In genomic region chr2:157768682-157769429, GRCm38 (mm10) we compare ENCODE assay signal across 12 mouse cellular contexts. TPM values are rescaled to one million over a fixed set of nuclear protein-coding genes. Genes with fewer than 3 reads are reported as not detected.
DNase-seq lines count a peak whose midpoint lies in the region; ATAC-seq and TF ChIP-seq lines count a peak whose summit lies in the region.
"Had no signal": no experiment of that assay in that cellular context is flagged by ENCODE, and none has a peak within 500 bp of the region (broad histone marks: within the 10 kb centered on the region; RNA-seq: fewer than 3 reads in every experiment).

No protein-coding gene starts in this region.

- no peak for TF ChIP-seq CTCF in lung, embryonic 14.5 days (IDR thresholded peaks at IDR 0.05; ENCODE audit: low read depth)
- no peak for TF ChIP-seq CTCF in midbrain, postnatal 0 days (IDR thresholded peaks at IDR 0.05)

- H3K4me1 ChIP-seq in kidney, embryonic 15.5 days, result peaks cover 11% of the 10 kb centered on the region
- H3K4me1 ChIP-seq in kidney, embryonic 14.5 days (ENCODE audit: control insufficient read depth, insufficient read depth, low read length), result peaks cover 12% of the 10 kb centered on the region; the same call in 1 of the 2 replicates
- H3K4me1 ChIP-seq in embryonic facial prominence, embryonic 12.5 days, result peaks cover 37% of the 10 kb centered on the region
- H3K4me1 ChIP-seq in lung, embryonic 14.5 days (ENCODE audit: insufficient read depth), result peaks cover 2% of the 10 kb centered on the region; the same call in 1 of the 2 replicates
- H3K4me1 ChIP-seq in midbrain, postnatal 0 days (ENCODE audit: insufficient read depth, low read length), result peaks cover 17% of the 10 kb centered on the region
- H3K4me1 ChIP-seq in intestine, embryonic 15.5 days (replicated peaks), result 0 out of 2 replicates have a peak, but pooled peaks cover 2% of the 10 kb centered on the region

- H3K27me3 ChIP-seq in kidney, embryonic 15.5 days, result no peaks in the 10 kb centered on the region
- no peaks in the 10 kb centered on the region for H3K27me3 ChIP-seq in kidney, embryonic 14.5 days (ENCODE audit: control insufficient read depth, insufficient read depth, low read length)
- H3K27me3 ChIP-seq in embryonic facial prominence, embryonic 12.5 days, result no peaks in the 10 kb centered on the region
- H3K27me3 ChIP-seq in lung, embryonic 14.5 days (ENCODE audit: insufficient read depth, low read length), result no peaks in the 10 kb centered on the region
- no peaks in the 10 kb centered on the region for H3K27me3 ChIP-seq in midbrain, postnatal 0 days (ENCODE audit: insufficient read depth, low read length)
- H3K27me3 ChIP-seq in intestine, embryonic 15.5 days (replicated peaks), result no peaks in the 10 kb centered on the region

- H3K27ac ChIP-seq in kidney, embryonic 15.5 days, result peak overlapping the region; percentile 13; the same call in 1 of the 2 replicates
- no peak overlapping the region for H3K27ac ChIP-seq in kidney, embryonic 14.5 days (ENCODE audit: low read depth, low read length)
- H3K27ac ChIP-seq in embryonic facial prominence, embryonic 12.5 days, result peak overlapping the region; percentile 82
- no peak overlapping the region for H3K27ac ChIP-seq in lung, embryonic 14.5 days (ENCODE audit: low read depth)
- no peak overlapping the region for H3K27ac ChIP-seq in midbrain, postnatal 0 days (ENCODE audit: low read depth, low read length)
- H3K27ac ChIP-seq in intestine, embryonic 15.5 days, result no peak overlapping the region
- H3K27ac ChIP-seq: left cerebral cortex, adult 2 months had no signal

- peak; percentile 49 for DNase-seq in lung, embryonic 14.5 days
- DNase-seq in midbrain, postnatal 0 days (ENCODE audit: low spot score), result peak; percentile 28
- DNase-seq in frontal cortex, postnatal 25 days (ENCODE audit: low spot score in 2 of 2), result no peak
- DNase-seq in layer of hippocampus, postnatal 36 days, result no peak
- DNase-seq: adrenal gland, adult 8-10 months; right cerebral cortex, postnatal 4 days; thymus, postnatal 25 days had no signal

- no peaks in the 10 kb centered on the region for H3K36me3 ChIP-seq in kidney, embryonic 15.5 days
- H3K36me3 ChIP-seq in kidney, embryonic 14.5 days (ENCODE audit: control insufficient read depth, insufficient read depth, low read length), result no peaks in the 10 kb centered on the region
- H3K36me3 ChIP-seq in embryonic facial prominence, embryonic 12.5 days, result no peaks in the 10 kb centered on the region
- no peaks in the 10 kb centered on the region for H3K36me3 ChIP-seq in lung, embryonic 14.5 days (ENCODE audit: insufficient read depth)
- no peaks in the 10 kb centered on the region for H3K36me3 ChIP-seq in midbrain, postnatal 0 days (ENCODE audit: insufficient read depth, low read length)
- H3K36me3 ChIP-seq in intestine, embryonic 15.5 days, result no peaks in the 10 kb centered on the region

- WGBS in kidney, embryonic 15.5 days, result 27% methylated on average over 10 of the region's 10 CpGs
- WGBS in kidney, embryonic 14.5 days, result 24% methylated on average over 10 of the region's 10 CpGs
- 19% methylated on average over 10 of the region's 10 CpGs for WGBS in embryonic facial prominence, embryonic 12.5 days
- 30% methylated on average over 10 of the region's 10 CpGs for WGBS in lung, embryonic 14.5 days
- 22% methylated on average over 10 of the region's 10 CpGs for WGBS in midbrain, postnatal 0 days
- 30% methylated on average over 10 of the region's 10 CpGs for WGBS in intestine, embryonic 15.5 days

- H3K4me3 ChIP-seq in kidney, embryonic 15.5 days (replicated peaks), result no peak overlapping the region
- H3K4me3 ChIP-seq in kidney, embryonic 14.5 days (ENCODE audit: low read length), result no peak overlapping the region
- no peak overlapping the region for H3K4me3 ChIP-seq in embryonic facial prominence, embryonic 12.5 days
- no peak overlapping the region for H3K4me3 ChIP-seq in lung, embryonic 14.5 days (ENCODE audit: low read depth, low read length)
- H3K4me3 ChIP-seq in midbrain, postnatal 0 days (ENCODE audit: low read depth, low read length), result no peak overlapping the region
- H3K4me3 ChIP-seq in intestine, embryonic 15.5 days (replicated peaks), result no peak overlapping the region
- H3K4me3 ChIP-seq: left cerebral cortex, adult 2 months had no signal

- no peaks in the 10 kb centered on the region for H3K9me3 ChIP-seq in kidney, embryonic 15.5 days (replicated peaks)
- no peaks in the 10 kb centered on the region for H3K9me3 ChIP-seq in kidney, embryonic 14.5 days (ENCODE audit: control insufficient read depth, low read length)
- no peaks in the 10 kb centered on the region for H3K9me3 ChIP-seq in embryonic facial prominence, embryonic 12.5 days
- H3K9me3 ChIP-seq in lung, embryonic 14.5 days (ENCODE audit: low read depth, low read length), result no peaks in the 10 kb centered on the region
- no peaks in the 10 kb centered on the region for H3K9me3 ChIP-seq in midbrain, postnatal 0 days (ENCODE audit: low read length)
- H3K9me3 ChIP-seq in intestine, embryonic 15.5 days, result no peaks in the 10 kb centered on the region

- peak overlapping the region; percentile 26; the same call in 1 of the 2 replicates for H3K9ac ChIP-seq in kidney, embryonic 15.5 days
- H3K9ac ChIP-seq in kidney, embryonic 14.5 days (ENCODE audit: low read depth, low read length), result no peak overlapping the region
- H3K9ac ChIP-seq in embryonic facial prominence, embryonic 12.5 days, result no peak overlapping the region
- 0 out of 2 replicates have a peak overlapping the region, but pooled peaks have one; percentile 6 for H3K9ac ChIP-seq in lung, embryonic 14.5 days
- no peak overlapping the region for H3K9ac ChIP-seq in midbrain, postnatal 0 days (replicated peaks; ENCODE audit: low read length, poor library complexity, severe bottlenecking)
- no peak overlapping the region for H3K9ac ChIP-seq in intestine, embryonic 15.5 days

- no peak for ATAC-seq in kidney, embryonic 15.5 days (replicated peaks; ENCODE audit: low FRiP score)
- no peak for ATAC-seq in kidney, embryonic 14.5 days (ENCODE audit: low FRiP score, low TSS enrichment)
- ATAC-seq in embryonic facial prominence, embryonic 12.5 days (ENCODE audit: insufficient number of reproducible peaks, insufficient read depth, low FRiP score, low TSS enrichment), result 0 out of 2 replicates have a peak, but pooled peaks have one; percentile 35
- ATAC-seq in lung, embryonic 14.5 days (ENCODE audit: insufficient read depth), result peak; percentile 66; the same call in 1 of the 2 replicates
- no peak for ATAC-seq in midbrain, postnatal 0 days (ENCODE audit: low FRiP score)
- no peak for ATAC-seq in intestine, embryonic 15.5 days

- no peak overlapping the region for H3K4me2 ChIP-seq in kidney, embryonic 15.5 days
- H3K4me2 ChIP-seq in kidney, embryonic 14.5 days (replicated peaks; ENCODE audit: low read depth, low read length), result no peak overlapping the region
- H3K4me2 ChIP-seq in embryonic facial prominence, embryonic 12.5 days (replicated peaks), result no peak overlapping the region
- no peak overlapping the region for H3K4me2 ChIP-seq in lung, embryonic 14.5 days
- H3K4me2 ChIP-seq in midbrain, postnatal 0 days (ENCODE audit: low read depth, low read length, poor library complexity, severe bottlenecking), result no peak overlapping the region
- H3K4me2 ChIP-seq in intestine, embryonic 15.5 days (replicated peaks), result no peak overlapping the region

RNA-seq across cellular contexts. Expression of gene Ctnnbl1, which starts 31.7 kb away (rescaled TPM):
- 72.7 and 75.3 TPM in 2 replicates for polyA plus RNA-seq in kidney, embryonic 15.5 days (2015; fragmentation: Nextera tagmentation; extraction: Ambion mirVana)
- polyA plus RNA-seq in kidney, embryonic 14.5 days (2014; fragmentation: Nextera tagmentation; extraction: Ambion mirVana), result 55.4 and 77.1 TPM in 2 replicates
- polyA plus RNA-seq in embryonic facial prominence, embryonic 12.5 days (2016; fragmentation: Nextera tagmentation; extraction: Ambion mirVana), result 74.0 and 78.0 TPM in 2 replicates
- 57.7 and 60.9 TPM in 2 replicates for polyA plus RNA-seq in lung, embryonic 14.5 days (2014; fragmentation: Nextera tagmentation; extraction: Ambion mirVana)
- 33.7 and 40.0 TPM in 2 replicates for total RNA-seq in midbrain, postnatal 0 days (2014; rRNA removed)
- polyA plus RNA-seq in midbrain, postnatal 0 days (2015; fragmentation: Nextera tagmentation; extraction: Ambion mirVana), result 44.7 and 45.5 TPM in 2 replicates
- 43.6 and 47.4 TPM in 2 replicates for polyA plus RNA-seq in intestine, embryonic 15.5 days (2015; fragmentation: Nextera tagmentation; extraction: Ambion mirVana)
- total RNA-seq in layer of hippocampus, postnatal 36 days (2021), result 10 to 100 TPM; 30.6 to 33.0 TPM

Comparison
In these comparisons a context has a peak if more than half of its experiments do, and no peak if none do; other contexts are left out.
1. H3K27ac ChIP-seq: peak in kidney, embryonic 15.5 days (single experiment) and embryonic facial prominence, embryonic 12.5 days (single experiment); none in kidney, embryonic 14.5 days (single experiment), lung, embryonic 14.5 days (single experiment), midbrain, postnatal 0 days (single experiment) and intestine, embryonic 15.5 days (single experiment).
2. H3K9ac ChIP-seq: peak in kidney, embryonic 15.5 days (single experiment) and lung, embryonic 14.5 days (single experiment); none in kidney, embryonic 14.5 days (single experiment), embryonic facial prominence, embryonic 12.5 days (single experiment), midbrain, postnatal 0 days (single experiment) and intestine, embryonic 15.5 days (single experiment).
3. ATAC-seq: peak in embryonic facial prominence, embryonic 12.5 days (single experiment) and lung, embryonic 14.5 days (single experiment); none in kidney, embryonic 15.5 days (single experiment), kidney, embryonic 14.5 days (single experiment), midbrain, postnatal 0 days (single experiment) and intestine, embryonic 15.5 days (single experiment).
4. DNase-seq: peak in lung, embryonic 14.5 days (single experiment) and midbrain, postnatal 0 days (single experiment); none in frontal cortex, postnatal 25 days (0 of 2) and layer of hippocampus, postnatal 36 days (0 of 2).